Mouse (Mus musculus) heart, postnatal 25 days (tissue): ENCODE measurements at regions not wholly inside any gene's neighbourhood (a gene's known extent, or its start where the extent isn't known, plus 50 kb on each side); places are given as distances from the start of the nearest gene placed in this dataset.
"Not testable (repeated sequence)": the region's sequence is repeated elsewhere in the genome, so short reads cannot be mapped to it uniquely, and the experiment has no call there.

ENCODE experiments used
- DNase-seq: peaks from one replicate; pipeline ENCODE4 v3.0.0; 2022; ENCODE audit warnings: low spot score
- intact Hi-C: fragments of 180-260 bp; cut with DNase I; formaldehyde crosslinking; loops from one replicate; pipeline ENCODE4 v1.15.1; 2025

DNA sequence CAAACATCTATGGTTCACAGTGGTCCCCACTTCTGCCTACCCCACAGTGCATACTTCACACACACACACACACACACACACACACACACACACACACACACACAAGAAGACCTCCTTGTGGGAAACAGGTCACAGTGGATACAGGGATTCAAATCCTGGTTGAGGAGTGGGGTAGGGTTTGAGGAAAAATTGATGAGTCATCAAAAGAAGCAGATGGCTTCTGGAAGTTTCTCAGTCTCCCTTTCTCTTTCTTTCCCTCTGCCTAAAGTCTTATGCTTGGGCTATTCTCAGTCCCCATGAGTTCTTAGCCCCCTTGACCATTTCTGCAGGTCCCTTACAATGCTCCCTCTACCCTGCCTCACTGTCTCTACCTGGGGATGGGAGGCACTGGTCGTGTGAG is 56.4 kb downstream of the Rassf10 start:
- no peak for DNase-seq
- intact Hi-C loops, result no loop called here

DNA sequence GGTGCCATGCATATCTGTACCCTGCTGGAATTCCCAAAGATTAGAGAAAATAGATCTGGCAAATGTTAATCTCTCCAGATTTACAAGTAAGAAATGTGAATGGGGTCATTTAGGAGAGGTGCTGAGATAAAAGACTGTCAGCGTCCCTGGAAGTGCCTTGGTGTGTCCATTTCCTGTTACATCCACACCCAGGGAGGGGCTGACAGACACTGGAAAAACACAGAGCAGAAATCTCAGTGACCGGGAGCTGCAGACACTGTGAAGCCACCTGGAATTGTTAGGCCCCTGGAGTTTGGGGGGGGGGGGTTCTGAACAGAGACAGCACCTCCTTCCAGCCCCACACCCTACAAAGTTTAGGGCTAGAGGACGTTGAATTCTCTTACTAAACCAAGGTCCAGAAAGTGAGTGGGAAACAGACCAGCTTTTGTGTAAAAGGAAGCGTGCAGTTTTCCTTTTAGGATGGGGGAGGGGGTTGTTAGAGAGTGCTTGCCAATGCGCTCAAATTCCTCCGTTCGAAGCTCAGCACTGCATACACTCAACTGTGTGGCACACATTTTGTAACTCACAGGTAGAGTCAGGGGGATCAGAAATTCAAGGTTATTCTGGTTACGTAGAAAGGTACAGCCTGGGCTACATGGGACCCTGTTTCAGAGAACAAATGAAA is 63.5 kb downstream of the Rassf10 start:
- DNase-seq, result no peak
- intact Hi-C loops, result no loop called here

DNA sequence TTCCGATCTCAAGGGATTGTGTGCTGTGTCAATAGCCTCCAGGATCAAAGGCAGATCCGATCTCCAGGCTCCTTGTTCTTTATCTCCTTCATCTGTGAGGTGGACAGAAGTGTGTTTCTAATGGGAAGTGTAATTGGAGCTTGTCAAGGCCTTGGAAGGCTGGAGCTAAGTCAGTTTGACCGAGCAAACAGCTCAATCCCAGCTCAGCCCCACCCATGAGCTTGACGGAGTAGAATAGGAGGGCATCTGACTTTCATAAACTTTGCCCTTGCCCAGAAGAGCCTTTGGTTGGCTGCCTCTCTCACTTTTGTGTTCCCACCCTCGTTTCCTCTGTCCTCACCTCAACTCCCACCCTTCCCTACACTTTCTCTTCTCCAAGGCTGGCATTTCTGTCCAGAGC is 67.7 kb downstream of the Rassf10 start:
- no peak for DNase-seq
- intact Hi-C loops, result loop anchor here (5.0 kb wide), 1 partner anchor 64 kb away; no protein-coding TSS in a partner anchor

DNA sequence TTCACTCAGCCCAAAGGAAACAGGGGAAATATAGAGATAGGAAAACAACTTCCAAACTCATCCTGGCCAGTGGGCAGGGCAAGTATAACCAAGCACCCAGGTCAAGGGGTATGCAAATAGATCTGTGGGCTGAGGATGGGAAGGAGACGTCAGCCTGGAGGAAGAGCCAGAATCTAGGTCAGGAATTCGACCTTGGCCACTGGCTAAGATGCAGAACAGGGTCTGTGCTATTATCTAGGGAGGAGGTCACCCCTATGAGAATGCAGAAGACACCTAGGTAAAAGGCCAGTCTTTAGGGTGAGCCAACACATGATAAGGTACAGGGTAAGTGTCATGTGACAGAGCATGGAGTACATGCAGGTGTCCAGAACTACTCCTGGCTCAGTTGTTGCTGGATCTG is 68.8 kb downstream of the Rassf10 start:
- DNase-seq, result no peak
- intact Hi-C loops, result loop anchor here (5.0 kb wide), 1 partner anchor 65 kb away; no protein-coding TSS in a partner anchor

GRCm38 (mm10) chr7:113025758-113026157 is 72.0 kb downstream of the Rassf10 start:
- no peak for DNase-seq
- intact Hi-C loops, result no loop called here

DNA sequence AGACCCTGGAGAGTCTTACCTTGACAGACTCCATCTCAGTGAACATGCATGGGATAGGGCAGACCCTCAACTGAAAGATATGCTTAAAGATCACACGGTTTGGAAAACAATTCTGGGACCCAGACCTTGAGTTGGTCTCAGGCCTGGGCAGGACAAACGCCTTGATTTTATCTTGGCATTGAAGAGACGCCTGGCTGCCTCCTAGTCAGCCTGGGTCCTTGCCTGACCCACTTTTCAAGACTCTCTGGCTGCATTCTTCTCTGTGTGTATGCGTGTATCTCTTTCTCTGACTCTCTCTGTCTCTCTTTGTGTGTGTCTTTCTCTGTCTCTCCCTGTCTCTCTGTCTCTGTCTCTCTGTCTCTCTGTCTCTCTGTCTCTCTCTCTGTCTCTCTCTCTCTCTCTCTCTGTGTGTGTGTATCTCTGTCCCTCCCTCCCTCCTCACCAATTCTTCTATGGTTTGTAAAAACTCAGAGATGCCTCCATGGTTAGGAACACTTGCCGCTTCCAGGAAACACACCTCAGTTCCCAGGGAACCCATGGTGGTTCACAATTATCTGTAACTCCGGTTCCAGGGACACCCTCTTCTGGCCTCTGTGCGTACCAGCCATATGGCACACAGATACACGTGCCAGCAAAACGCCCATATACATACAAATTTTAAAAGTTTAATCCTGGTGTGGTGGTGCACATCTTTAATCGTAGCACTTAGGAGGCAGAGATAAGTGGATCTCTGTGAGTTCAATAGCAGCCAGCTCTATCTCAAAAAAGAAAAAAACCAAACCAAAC is 72.7 kb downstream of the Rassf10 start:
- DNase-seq, result no peak
- intact Hi-C loops, result no loop called here

- intact Hi-C loops, result no loop called here
Observed at GRCm38 (mm10) chr7:113027125-113027801, 73.5 kb downstream of the Rassf10 start.

DNA sequence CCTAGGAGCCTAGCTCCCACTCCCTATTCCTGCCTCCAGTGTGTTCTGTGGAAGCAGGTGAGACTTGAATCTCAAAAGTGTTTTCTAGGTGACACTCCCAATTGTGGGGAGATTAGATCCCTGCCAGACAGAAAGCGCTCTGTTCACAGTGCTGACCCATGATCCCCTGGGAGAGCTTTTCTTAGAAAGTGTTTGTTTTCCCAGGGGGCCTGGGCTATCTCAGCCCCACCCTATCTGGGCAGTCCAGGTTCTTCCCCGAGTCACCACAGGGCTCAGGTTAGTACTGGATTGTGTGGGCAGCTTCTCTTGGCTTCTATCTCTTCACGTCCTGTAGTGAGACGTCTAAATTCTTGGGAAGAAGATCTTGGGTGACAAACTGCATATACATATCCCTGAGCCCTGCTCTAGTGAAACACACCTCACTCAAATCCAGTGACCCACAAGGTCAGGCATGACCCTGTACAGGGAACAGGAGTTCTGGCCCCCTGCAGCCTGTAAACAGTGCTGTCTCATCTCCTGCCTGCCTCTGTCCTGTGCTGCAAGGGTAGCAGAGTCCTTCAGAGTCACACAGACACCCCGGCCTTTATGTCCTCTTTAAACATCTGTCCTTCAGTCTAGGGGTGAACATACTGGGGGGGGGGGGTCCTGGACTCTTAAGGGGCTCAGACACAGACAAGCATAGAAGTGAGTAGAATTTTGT is 76.4 kb downstream of the Rassf10 start:
- DNase-seq, result no peak
- intact Hi-C loops, result no loop called here

More at GRCm38 (mm10) chr7:113027125-113027801, 73.5 kb downstream of the Rassf10 start:
- no peak for DNase-seq

DNA sequence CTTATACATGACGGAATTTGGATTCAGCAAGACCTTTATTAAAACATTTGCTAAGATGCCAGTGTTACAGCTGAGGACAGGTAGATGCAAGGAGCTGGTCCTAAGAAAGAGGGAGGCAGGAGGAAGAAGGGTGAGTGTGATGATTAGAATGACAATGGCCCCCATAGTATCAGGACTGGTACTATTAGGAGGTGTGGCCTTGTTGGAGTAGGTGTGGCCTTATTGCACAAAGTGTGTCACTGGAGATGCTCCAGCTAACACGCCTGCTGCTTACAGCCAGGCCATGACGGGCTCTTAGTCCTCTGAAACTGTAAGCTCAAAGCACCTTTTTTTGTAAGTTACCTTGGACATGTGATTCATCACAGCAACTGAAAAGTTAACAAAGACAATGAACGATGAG is 82.0 kb downstream of the Rassf10 start:
- intact Hi-C loops, result no loop called here
- no peak for DNase-seq

DNA sequence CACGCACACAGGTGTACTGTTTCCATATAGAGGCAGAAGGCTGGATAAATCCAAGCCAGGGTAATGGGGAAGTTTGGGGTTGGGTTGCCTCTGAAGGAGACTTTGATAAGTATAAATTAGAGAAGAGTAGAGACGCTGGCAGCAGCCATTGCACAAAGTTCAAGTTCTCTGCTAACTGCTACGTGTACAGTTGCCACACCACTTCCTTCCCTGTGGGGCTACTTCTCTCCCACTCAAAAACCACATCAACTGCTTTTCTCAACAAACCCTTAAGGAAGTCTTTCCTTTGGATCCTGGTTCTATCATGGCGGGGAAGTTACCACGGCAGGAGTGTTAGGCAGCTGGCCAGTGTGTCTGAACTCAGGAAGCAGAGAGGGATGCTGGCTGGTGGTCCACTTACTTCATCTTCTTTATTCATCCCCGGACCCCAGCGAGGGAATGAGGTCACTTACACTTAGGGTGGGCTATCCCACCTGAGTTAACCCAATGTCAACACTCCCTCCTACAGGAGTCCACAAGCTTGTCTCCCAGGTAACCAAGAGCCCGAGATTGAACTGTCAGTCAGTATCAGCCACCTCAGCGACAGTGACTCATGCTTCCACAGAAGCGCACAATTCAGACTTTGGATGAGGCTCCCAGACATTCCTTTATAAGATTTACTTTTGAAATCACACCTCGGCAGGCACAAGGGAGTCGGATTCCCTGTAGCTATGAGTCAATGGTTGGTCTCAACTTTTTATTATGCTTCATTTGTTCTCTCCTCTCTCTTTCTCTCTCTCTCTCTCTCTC is 84.3 kb downstream of the Rassf10 start:
- intact Hi-C loops, result no loop called here
- DNase-seq, result no peak

DNA sequence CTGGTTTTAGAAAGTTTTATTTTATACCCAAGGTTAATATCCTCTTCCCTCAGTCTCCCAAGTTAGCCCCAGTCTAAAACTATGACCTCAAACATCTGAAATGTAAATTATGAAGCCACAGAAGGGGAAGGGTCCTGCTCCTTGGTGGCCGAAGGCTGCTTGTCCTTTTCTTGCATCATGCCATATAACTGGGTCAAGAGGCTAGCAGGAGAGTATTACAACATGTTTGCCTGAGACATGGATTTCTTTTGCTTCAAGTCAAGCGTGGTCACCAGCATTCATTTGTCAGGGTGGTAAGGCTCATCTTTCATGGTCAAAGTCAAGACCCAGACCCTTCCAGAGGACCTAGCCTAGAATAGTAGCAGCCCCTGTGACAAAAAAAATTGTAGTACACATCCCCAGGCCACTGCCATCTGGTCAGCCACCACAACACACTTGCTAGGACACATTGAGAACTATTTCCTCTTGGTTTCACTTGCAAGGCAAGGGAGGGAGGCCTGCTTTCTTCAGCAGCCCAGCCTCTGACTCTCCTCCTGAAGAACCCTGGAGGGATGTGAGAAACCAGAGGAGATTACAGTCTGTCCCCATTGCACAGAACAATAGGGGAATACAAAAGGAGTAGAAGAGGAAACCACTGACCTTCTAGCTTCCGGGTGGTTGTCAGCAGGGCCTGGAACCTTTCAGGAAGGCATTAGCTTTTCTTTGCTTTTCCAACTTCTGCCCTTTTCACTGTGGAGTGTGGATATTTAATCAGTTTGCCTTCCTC is 85.3 kb downstream of the Rassf10 start:
- DNase-seq, result no peak
- intact Hi-C loops, result no loop called here

DNA sequence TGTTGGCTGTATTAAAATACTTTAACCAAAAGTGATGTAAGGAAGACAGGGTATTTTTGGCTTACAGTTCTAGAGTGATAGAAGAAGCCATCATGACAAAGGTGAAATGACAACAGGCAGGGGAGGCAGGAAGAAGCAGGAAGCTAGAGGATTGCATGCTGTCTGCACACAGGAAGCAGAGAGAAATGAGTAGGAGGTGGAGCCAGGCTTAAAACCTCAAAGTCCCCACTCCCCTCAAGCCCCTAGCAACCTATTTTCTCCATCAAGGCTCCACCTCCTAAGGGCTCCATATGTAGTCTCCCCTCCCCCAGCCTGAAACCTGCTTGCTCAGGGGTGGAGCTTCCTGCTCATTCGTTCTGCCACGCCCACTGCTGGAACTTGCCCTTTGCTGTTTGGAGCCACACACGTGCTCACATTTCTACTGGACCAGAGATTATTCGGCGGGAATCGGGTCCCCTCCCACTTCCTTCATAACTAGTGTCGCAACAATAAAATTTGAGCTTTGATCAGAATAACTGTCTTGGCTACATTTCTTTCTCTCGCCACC is 91.9 kb downstream of the Rassf10 start:
- DNase-seq, intact Hi-C loops: not testable (repeated sequence)

- no peak for DNase-seq
- intact Hi-C loops, result no loop called here
Observed at GRCm38 (mm10) chr7:113046406-113046805, 92.6 kb downstream of the Rassf10 start.

DNA sequence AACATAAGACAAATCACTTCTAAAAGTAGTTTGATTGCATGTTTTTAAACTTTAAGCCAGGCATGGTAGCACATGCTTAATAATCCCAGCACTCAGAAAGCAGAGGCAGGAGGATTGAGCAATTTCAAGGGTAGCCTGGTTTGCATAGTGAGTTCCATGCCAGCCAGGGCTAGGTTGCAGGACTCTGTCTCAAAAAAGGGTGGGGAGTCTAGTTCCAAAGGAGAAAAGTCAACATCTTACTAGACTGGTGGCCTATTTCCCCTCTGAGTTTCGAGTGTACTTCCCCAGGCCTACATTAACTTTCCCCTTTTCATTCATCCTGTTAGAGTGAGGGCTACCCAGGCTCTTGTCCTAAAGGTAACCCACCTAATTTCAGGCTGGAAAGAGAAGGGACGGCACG is 93.8 kb downstream of the Rassf10 start:
- no peak for DNase-seq
- intact Hi-C loops, result no loop called here

- intact Hi-C loops, result no loop called here
- DNase-seq, result no peak
Observed at GRCm38 (mm10) chr7:113048097-113048795, 94.5 kb downstream of the Rassf10 start.

DNA sequence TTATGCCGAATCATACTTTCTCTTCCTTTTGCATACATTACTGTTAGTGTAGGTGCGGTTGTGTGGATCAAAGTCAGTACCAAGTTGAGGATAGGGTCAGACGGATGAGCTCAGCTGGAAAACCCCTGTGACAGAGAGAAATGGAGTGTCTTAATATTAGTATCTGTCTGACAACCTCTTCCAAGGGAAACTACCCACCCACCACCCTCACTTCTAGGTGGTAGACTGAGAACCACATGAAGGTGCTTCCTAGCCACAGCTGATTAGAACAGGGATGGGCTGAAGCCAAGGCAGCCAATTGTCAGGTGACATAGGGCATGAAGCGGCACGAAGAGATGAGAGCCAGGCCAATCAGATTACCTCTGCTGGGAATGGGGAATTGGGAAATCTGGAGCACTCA is 95.7 kb downstream of the Rassf10 start:
- intact Hi-C loops, result no loop called here

DNA sequence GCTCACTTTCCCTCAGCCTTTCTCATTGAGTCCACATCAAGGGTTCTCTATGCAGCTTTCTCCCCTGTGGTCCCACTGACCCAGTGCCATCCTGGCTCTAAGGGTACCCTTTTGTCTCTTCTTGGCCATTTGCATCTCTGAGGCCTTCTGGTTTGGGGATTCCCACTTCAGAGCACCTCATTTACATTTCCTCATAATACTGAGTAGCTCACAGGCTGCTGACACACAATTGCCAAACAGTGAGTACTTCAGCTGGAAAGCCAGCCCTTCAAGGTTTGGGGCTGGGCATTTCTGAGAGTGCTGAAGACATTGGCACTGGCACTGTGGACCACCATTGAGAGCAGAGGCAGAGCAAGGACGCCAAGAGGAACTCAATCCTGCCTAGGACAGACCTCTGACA is 99.2 kb downstream of the Rassf10 start:
- intact Hi-C loops, result no loop called here
- DNase-seq, result no peak

More for the DNA sequence above, 95.7 kb downstream of the Rassf10 start:
- DNase-seq, result no peak

DNA sequence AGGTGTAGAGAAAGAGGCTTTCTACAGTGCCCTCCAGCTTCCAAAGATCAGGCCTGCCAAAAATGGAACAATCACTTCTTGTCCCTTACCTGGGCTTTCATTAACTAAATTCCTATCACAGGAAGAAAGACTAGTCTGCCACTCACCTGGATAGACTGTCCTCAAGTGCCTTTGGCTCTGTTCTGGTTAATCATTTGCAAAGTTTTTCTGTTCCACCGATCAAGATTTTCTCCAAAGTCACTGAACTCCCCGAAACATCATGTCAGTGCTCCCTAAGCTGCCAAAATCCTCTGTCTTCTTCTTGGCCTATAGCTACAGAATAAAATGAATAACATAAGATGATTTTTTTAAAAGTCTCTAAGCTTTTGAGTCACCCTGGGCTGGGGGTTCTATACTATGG is 102.7 kb downstream of the Rassf10 start:
- no peak for DNase-seq
- intact Hi-C loops, result no loop called here
